Mouse (Mus musculus) right cerebral cortex, postnatal 36 days (tissue): Measurements from ENCODE around the gene 1700029I15Rik.
"Not testable (repeated sequence)": the region's sequence is repeated elsewhere in the genome, so short reads cannot be mapped to it uniquely, and the experiment has no call there.

ENCODE experiments used
- DNase-seq, 2 experiments: peaks; one replicate each; pipeline ENCODE4 v3.0.0; 2022; ENCODE audit warnings: low spot score in 2 of 2, mixed read lengths in 1 of 2

1700029I15Rik gene

GRCm38 (mm10) chr2:92391703-92392317 lies 9.5 kb downstream of the 1700029I15Rik start:
- no peak for DNase-seq

GRCm38 (mm10) chr2:92392318-92393264 lies 10.3 kb downstream of the 1700029I15Rik start:
- DNase-seq = no peak

DNA sequence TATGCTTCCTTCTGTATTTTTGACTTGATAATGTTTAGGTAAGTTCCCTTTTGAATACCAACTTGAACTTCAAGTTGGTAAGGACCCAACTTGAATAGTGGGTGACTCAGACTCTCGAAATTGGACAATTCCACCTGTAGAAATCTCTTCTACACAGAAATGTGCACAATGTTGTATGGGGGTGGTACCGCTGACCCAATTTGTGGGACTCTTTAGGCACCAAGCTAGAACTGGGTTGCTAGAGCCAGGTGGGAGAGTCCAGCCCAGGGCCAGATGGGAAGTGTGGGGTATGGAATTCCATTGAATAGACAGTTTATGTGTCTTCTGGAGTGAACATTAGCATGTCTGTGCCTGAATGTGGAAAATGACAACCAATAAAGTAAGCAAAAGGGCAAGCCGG lies 13.2 kb downstream of the 1700029I15Rik start:
- no peak for DNase-seq

GRCm38 (mm10) chr2:92397436-92397835 lies 15.1 kb downstream of the 1700029I15Rik start:
- DNase-seq = no peak

DNA sequence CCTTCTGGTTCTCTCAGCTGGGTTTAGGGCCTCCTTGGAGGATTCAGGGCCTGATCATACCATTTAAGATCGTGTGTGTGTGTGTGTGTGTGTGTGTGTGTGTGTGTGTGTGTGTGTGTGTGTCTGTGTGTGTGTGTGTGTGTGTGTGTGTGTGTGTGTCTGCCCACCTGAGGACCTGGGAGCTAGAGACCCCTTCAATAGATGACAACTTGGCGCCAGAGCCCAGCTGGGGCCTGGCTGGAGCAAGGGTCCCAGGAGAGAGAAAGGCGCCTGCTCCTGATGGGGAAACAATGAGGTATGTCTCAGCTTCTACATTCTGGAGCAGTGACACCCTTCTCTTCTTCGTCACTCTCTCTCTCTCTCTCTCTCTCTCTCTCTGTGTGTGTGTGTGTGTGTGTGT lies 17.5 kb downstream of the 1700029I15Rik start:
- DNase-seq = not testable (repeated sequence)

GRCm38 (mm10) chr2:92400682-92401081 lies 18.3 kb downstream of the 1700029I15Rik start:
- DNase-seq = no peak

DNA sequence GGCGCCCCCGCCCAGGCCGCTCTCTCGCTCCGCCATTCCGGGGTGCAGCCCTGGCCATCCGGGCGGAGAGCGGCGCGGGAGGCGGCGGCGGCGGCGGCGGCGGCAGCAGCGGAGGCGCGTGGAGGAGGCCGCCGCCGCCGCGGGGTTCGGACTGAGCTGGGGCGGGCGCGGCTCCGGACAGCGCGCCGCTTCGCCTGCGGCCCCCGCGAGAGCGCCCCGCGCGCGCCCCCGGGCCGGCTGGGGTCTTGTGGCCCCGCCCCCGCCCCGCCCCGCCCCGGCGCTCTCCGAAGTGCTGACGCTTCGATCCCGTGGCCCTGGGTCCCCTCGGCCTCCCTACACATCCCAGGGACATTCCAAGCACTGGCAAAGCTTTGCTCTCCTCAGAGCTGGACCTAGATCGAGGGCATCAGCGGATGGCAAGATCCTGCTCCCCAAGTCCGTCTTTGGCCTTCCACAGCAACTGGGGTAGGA lies 18.8 kb downstream of the 1700029I15Rik start, which contains the start of gene Mapk8ip1:
Mapk8ip1 (minus strand) TSS at position 173 of the 471 bp plus-strand sequence.
- no peak for DNase-seq

- DNase-seq = peak in 1 of 2 experiments; percentile 54
These were observed 20.4 kb downstream of the 1700029I15Rik start for GRCm38 (mm10) chr2:92402591-92403326.

DNA sequence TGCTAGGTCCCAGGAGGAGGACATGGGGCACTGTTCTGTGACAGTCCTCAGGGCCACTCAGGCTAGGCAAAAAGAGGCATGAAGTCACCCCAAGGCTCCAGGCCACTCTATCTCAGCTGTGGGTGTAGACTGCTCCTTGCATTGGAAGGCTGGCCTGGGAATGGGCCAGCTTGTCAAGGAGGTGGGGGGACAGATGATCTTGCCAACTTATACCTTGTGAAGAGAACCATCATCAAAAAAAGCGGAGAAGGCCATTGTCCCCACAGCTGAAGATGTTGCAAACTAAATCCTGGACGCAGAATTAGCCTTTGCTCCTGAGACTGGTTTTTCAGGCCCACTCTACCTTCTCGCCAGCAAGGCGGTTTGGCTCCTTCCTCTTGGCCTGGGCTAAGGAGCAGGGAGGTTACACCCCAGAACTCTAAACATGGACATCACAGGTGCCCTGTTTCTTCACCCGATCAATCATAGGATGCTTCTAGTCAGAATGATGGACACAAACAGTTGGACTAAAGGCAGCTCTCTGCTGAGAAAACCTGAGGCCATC lies 21.5 kb downstream of the 1700029I15Rik start:
- DNase-seq = no peak

- no peak for DNase-seq
These were observed 22.4 kb downstream of the 1700029I15Rik start for GRCm38 (mm10) chr2:92404737-92405136.

DNA sequence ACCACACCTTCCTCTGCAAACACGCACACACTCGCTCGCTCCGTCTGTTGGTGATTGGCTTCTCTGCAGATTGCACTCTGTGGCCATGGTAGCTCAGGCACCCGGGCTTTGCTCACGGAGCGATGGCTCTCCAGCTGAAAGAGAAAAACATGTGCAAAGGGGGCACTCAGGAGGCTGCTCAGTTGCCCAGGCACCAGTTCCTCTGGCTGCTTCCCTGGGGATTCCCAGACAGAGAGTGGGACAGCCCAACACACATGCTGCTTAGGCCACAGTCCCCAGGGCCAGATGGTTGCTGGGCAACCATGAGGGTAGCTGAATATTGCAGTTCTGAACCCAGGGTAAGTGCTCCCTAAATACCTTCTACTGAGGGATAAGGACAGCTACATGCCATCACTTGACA lies 23.3 kb downstream of the 1700029I15Rik start:
- DNase-seq = no peak

GRCm38 (mm10) chr2:92408309-92409045 lies 26.1 kb downstream of the 1700029I15Rik start:
- DNase-seq = no peak

- DNase-seq = no peak
These were observed 29.4 kb downstream of the 1700029I15Rik start for GRCm38 (mm10) chr2:92411705-92412104.

- DNase-seq = no peak
These were observed 39.5 kb downstream of the 1700029I15Rik start for GRCm38 (mm10) chr2:92421723-92422387.

DNA sequence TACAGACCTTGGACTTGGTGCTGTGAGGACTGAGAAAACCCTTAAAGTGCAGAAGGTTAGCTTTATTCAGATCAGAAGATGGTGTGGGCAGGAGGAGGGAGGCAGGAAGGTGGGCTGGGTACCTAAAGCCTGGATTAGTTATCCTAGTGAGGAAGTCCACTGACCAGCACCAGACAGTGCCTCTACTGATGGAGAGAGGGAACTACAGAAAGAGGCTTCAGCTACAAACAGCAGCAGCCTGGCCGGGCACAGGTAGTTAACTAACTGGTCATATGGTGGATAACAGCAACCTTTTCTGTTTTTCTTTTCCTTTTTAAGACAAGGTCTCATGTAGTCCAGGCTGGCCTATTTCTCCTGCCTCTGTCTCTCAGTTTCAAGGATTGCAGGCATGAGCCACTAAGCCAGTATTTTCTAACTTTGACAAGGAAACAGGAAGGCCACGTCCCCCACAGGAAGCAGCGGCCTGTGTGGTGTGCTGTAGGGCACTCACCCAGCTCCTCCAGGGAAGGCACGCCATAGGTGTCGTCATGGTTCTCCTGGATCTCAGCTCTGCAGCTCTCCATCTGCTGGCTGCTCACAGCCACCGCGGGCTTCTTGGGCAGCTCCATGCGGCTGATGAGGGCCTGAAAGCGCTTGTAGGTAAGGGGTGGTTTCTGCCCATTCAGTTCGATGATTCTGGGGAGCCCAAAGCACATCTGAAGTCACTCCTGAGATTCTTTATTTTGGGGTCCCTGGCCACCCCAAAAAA lies 40.2 kb downstream of the 1700029I15Rik start:
- DNase-seq = no peak

DNA sequence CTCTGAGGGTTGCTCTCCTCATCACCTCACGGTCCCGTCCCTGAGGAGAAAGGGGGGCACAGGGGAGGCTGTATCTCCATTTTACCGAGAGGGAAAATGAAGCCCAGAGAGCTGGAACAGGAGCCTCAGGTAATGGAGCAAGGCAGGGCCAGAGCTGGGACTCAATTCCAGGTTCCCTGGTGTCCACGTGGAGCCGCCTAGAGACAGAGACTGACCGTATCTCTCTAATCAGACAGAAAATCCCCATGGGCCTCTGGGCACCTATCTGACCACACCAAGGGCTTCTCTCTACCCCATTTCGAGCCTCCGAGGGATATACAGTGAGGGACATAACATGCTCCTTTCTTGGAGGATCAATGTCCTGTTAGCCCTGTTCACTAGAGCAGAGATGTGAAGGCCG lies 40.8 kb downstream of the 1700029I15Rik start:
- no peak for DNase-seq

DNA sequence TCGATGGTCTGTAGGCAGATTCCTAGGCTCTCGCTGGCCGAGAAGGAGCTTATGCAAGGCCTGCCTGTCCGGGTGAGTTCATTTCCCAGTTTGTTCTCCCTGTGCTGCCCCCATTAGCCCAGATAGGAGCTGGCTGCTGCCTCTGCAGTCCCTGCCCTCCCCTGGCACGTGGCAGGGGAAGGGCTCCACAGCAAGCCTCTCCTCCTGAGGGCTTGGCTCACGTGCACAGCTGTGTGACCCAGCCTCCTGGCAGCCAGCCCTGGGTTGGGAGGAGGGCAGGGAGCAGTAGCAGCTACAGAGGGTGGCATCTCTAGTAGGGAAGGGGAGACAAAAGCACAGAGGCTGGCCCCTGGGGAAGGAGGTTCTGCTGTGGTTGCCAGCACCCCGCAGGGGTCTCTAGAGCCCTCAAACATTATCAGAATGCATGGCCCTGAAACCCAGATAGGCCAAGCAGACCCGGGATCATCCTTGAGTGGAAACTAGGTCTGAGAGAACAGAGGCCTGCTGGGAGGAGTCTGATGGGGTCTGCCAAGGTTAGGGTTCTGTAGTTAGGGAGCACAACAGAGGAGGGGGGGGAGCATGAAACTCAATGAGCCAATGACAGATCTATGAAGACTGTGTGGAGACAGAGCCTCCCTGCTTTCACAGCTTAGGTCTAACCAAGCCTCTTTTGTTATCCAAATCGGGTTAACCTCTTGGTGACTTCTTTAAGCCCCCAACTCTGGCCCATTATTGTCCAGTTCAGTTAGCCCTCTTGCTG lies 41.5 kb downstream of the 1700029I15Rik start:
- peak; percentile 79 to 84 for DNase-seq

- DNase-seq = no peak
These were observed 42.3 kb downstream of the 1700029I15Rik start for GRCm38 (mm10) chr2:92424462-92425308.
